Mouse (Mus musculus): ENCODE results near the gene Tacr2.

The Tacr2 gene

DNA sequence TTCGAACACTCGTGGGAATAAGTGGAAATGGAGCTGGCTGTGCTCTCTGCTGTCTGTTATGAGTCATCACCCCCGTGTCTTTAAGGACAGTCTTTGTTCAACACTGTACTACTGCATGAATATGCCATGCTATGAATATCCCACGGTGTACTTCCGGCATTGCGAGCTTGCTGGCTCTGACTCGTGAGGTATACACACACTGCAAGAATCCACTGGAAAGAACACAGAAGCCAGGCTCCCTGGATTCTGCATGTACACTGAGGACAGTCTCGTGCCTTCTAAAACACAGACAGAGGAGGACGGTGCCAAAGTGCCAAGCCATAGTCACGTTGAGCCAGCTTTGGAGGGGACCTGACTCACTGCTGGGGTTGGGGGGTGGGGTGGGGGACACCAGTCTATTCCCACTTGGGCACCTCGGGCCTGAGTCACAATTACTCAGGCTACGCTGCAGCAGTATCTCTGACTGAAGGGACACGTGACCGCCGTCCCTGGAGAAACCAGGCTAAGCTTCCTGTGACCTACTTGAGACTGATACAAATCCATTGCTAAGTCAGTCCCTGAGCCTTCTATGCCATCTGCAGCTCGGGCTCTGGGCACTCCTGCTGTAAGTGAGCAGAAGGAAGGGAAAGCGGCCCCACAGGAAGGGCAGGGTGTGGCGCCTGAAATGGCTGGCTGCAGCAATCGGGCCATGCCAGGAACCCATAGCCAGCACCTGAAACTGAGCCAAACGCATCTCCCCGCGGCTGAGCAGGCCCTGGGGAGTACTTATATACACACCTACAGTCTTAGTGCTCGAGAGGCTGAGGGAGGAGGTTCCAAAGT, 48.0 kb downstream of the Tacr2 start:
- no peak for DNase-seq (ENCODE audit: low read depth, low spot score)

DNA sequence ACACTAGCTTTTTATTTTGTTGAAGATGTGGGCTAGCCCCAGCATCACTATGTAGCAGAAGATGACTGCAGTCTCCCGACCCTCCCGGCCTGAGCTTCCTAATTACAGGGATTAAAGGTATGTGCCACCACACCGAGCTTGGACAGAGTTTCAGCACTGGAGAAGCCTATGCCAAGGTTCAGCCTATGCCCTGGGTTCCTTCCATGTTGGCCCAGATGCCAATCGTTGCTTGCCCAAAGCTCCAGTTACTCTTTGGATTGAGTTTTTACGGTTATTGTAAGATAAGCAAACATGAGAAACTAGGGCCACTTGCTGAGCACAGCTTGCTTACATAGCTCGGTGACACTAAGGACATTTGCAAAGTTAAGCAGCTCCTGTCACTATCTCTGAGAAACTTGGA, 52.9 kb downstream of the Tacr2 start:
- DNase-seq (ENCODE audit: low read depth, low spot score), result no peak

DNA sequence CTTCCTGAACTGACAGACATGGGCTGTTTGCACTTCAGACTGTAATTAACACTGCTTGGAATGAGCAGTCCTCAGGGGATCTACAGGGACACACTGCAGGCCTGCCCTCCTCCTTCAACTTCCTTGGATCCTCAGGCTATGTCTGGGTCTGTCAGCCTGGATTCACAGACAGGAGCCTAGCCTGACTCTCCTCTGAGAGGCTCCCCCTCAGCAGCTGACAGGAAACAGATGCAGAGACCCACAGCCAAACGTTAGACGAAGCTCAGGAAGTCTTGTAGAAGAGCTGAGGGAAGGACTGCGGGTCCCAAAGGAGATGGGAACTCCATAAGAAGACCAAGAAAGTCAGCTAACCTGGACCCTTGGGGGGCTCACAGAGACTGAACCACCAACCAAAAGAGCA, 54.2 kb downstream of the Tacr2 start:
- DNase-seq (ENCODE audit: low read depth, low spot score), result no peak

DNA sequence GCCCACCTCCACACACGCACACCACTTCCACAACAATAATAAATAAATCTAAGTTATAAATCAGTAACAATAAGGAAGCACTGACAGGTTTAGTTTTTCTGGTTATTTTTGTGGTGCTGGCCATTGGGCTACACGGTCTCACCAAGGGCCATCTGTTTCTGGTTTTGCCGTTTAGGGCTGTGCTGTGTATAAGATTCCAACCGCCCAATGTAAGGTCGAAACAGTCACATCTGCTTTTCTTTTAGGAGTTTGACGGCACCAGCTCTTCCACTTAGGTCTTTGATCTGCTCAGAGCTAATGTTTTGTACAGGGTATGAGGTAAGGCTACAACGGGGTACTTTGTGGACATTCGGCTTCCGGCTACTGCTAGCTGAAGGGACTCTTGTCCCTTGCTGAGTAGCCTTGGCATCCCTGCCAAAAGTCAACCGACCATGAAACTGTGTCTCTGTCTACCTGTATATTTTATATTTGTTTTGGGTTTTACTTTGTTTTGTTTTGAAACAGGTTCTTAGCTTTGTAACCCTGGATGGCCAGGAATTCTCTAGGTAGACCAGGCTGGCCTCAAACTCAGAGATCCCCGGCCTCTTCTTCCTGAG, 56.8 kb downstream of the Tacr2 start:
- no peak for DNase-seq (ENCODE audit: low read depth, low spot score)

DNA sequence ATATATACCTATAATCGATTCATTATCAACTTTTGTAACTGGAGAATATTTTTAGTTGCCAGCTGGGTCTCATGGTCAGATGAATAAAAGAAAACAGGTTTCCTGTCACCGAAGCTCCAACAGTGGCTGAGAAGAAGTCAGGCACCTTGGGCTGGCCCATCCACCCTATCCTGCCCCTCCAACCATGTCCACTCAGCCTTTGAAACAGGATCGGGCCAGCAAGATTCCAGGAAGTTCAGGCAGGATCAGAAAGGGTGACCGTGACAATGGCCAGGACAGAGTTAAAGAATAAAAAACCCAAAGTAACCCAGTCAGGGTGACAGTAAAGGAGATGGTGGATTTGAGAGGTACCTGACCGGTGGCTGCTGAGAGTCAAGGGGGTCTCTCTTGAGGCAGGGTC, 57.4 kb downstream of the Tacr2 start:
- DNase-seq (ENCODE audit: low read depth, low spot score), result no peak

DNA sequence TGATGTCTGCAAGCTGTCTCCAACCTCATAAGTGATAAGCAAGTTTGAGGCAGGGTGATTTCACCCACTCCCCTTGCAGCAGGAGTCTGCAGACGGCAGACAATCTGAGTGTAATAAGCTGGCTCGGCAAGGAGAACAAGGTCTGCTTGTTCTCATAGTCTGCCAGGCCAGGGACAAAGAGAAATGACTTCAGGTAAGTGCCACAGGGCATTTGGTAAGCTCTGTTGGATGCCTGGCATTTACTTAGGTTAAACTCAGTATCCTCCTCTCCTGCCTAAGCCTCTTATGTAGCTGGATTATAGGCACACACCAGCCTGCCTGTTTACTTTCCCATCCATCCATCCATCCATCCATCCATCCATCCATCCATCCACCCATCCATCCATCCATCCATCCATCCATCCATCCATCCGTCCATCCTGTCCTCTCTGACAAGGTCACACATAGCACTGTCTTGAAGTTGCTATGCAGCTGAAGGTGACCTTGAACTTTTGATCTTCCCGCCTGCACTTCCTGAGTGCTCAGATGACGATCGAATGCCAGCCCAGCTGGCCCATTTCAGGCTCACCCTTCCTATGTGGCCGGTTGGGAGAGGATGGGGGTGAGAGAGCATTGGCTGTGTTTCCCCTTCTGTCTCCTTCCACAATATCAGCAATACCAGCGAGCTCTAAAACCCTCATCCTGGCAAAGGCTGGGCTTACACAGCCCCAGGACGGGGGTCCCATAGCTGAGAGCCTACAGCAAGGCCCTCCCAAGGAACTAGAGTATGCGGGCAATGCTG, 58.2 kb downstream of the Tacr2 start:
- no peak for DNase-seq (ENCODE audit: low read depth, low spot score)

DNA sequence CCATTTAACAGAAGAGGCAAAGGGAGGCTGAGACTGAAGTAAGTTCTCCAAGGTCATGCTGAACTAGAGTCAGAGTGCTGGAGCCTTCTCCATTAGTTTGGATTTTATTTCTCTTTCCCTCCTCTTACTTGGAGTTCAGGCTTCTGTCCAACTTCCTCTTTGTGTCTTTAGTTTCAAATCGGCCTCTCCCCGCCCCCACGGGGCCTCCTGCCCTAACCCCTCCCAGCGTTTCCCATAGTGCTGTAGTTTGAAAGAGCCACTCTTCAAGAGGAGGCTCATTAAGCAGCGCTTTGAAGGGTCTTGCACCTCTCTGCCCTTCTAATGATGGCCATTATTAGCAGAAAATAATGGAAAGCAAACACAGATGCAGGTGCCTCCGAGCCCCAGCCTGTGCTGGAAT, 59.2 kb downstream of the Tacr2 start:
- no peak for DNase-seq (ENCODE audit: low read depth, low spot score)

DNA sequence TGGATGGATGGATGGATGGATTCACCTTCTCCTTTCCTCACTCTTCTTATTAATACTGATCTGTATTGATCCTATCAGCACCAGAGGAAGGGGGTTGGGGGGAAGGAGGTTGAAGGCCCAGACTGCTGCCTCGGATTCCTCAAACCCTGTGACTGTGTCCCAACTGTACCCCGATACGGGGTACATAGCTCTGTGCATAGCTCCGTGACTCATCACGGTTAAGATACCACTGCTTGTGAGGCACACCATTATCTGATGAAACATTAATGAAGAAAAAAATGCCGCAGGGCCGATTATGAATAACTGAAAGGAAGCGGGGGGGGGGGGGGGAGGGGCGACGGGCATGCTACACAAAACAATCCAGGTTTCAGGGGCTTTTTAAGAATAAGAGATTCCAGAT, 60.9 kb downstream of the Tacr2 start:
- no peak for DNase-seq (ENCODE audit: low read depth, low spot score)

DNA sequence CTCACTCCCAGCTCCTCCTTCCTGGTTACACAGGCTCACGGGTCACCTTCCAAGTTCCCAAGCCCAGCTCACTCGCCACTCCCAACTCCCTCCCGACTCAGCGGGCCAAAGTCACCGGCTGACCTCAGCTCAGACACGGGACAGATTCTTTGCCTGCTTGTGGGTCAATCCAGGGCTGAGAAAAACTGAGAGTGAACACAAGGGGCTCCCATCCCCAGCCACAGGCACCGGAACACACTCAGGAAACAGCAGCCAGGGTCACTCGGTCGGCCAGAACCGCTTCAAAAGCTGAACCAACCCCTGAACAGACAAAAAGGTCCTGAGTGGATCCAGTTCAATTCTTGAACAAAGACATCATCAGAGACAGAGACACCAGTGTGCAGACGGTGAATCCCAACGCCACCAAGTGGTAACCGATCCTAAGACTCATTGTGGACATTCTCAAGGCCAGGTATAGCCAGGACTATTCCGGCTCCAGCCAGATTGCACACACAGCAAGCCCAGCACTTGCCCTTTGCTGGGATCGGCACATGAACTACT, 61.7 kb downstream of the Tacr2 start:
- no peak for DNase-seq (ENCODE audit: low read depth, low spot score)

Measured in embryo, embryonic 11.5 days (tissue).